Mouse (Mus musculus) CH12.LX (cell line): ENCODE measurements around the gene Apeh. TPM values are rescaled to one million over a fixed set of nuclear protein-coding genes. Genes with fewer than 3 reads are reported as not detected.

Experiments used
- DNase-seq: peaks from one replicate; pipeline ENCODE4 v3.0.0-alpha.2; 2013; ENCODE audit errors: extremely low read depth
- H3K27ac ChIP-seq: 2 replicates; pipeline ENCODE4 v1.5.1; 2012; ENCODE audit warnings: low read depth, mild to moderate bottlenecking, control low read depth, moderate library complexity; ENCODE audit not compliant: insufficient read depth
- H3K27me3 ChIP-seq: replicated peaks from 2 replicates; pipeline ENCODE3; 2012; ENCODE audit warnings: inconsistent platforms
- H3K36me3 ChIP-seq, 2 experiments: replicated peaks in 1 of 2; 2 replicates each; pipeline versions ENCODE3 to v1.6.1; 2012; ENCODE audit warnings: inconsistent platforms in 1 of 2, low read length in 1 of 2, mild to moderate bottlenecking in 1 of 2, mixed read lengths in 1 of 2, moderate library complexity in 1 of 2; ENCODE audit not compliant: control insufficient read depth in 1 of 2, insufficient read depth in 1 of 2
- H3K4me1 ChIP-seq, 2 experiments: 2 replicates each; pipeline ENCODE4 v1.6.1; 2012; ENCODE audit warnings: inconsistent platforms in 1 of 2, moderate library complexity in 1 of 2; ENCODE audit not compliant: insufficient read depth in 2 of 2, control insufficient read depth in 1 of 2
- H3K4me2 ChIP-seq: 2 replicates; pipeline ENCODE4 v1.6.1; 2012; ENCODE audit warnings: low read depth, mild to moderate bottlenecking, control low read depth; ENCODE audit not compliant: poor library complexity, insufficient read depth, severe bottlenecking
- H3K4me3 ChIP-seq, 3 experiments: fragments of 150-350 bp in 1 of 3; sonication (generic) in 1 of 3; replicated peaks in 1 of 3; 2 replicates each; pipeline versions ENCODE3 to v1.5.1; 2011 to 2012; ENCODE audit warnings: low read depth in 2 of 3, low read length in 2 of 3, mild to moderate bottlenecking in 2 of 3, moderate library complexity in 2 of 3, control low read depth in 1 of 3, improper control_type of control experiment in 1 of 3, inconsistent platforms in 1 of 3, mixed read lengths in 1 of 3; ENCODE audit not compliant: poor library complexity in 1 of 3
- H3K79me2 ChIP-seq: replicated peaks from 2 replicates; pipeline ENCODE4 v1.6.1; 2012; ENCODE audit warnings: mild to moderate bottlenecking, moderate library complexity; ENCODE audit not compliant: control insufficient read depth, poor library complexity, insufficient read depth, severe bottlenecking; ENCODE audit errors: extremely low read depth
- H3K9ac ChIP-seq: 2 replicates; pipeline ENCODE4 v1.6.1; 2012; ENCODE audit warnings: low read depth, mild to moderate bottlenecking, control low read depth, moderate library complexity; ENCODE audit not compliant: insufficient read depth
- H3K9me3 ChIP-seq: replicated peaks from 2 replicates; pipeline ENCODE3; 2012; ENCODE audit warnings: low read length, inconsistent platforms, mixed read lengths
- BHLHE40 ChIP-seq: IDR thresholded peaks from 2 replicates; pipeline ENCODE4 v1.6.1; 2011; ENCODE audit warnings: mild to moderate bottlenecking, low read depth, low read length, improper control_type of control experiment
- CHD1 ChIP-seq: IDR thresholded peaks from 2 replicates; pipeline ENCODE4 v1.6.1; 2012; ENCODE audit warnings: low read depth, low read length, improper control_type of control experiment, inconsistent platforms
- CHD2 ChIP-seq: IDR thresholded peaks from 2 replicates; pipeline ENCODE4 v1.6.1; 2011; ENCODE audit warnings: low read length, improper control_type of control experiment
- CTCF ChIP-seq, 2 experiments: IDR thresholded peaks in 1 of 2; conservative IDR thresholded peaks in 1 of 2; 2 replicates each; pipeline ENCODE4 v1.5.1; 2011 to 2012; ENCODE audit warnings: low read depth in 2 of 2, low read length in 2 of 2, improper control_type of control experiment in 1 of 2, inconsistent platforms in 1 of 2, mild to moderate bottlenecking in 1 of 2, moderate library complexity in 1 of 2
- ELF1 ChIP-seq: IDR thresholded peaks from 2 replicates; pipeline ENCODE4 v1.6.1; 2014; ENCODE audit warnings: low read depth, mild to moderate bottlenecking, inconsistent platforms, low read length, improper control_type of control experiment
- GABPA ChIP-seq: IDR thresholded peaks from 2 replicates; pipeline ENCODE4 v1.6.1; 2012; ENCODE audit warnings: low read depth, low read length, improper control_type of control experiment, inconsistent platforms; ENCODE audit not compliant: insufficient replicate concordance
- IRF4 ChIP-seq: IDR thresholded peaks from 2 replicates; pipeline ENCODE4 v1.6.1; 2014; ENCODE audit warnings: low read depth, mild to moderate bottlenecking, inconsistent platforms, low read length, improper control_type of control experiment
- JUN ChIP-seq: IDR thresholded peaks from 2 replicates; pipeline ENCODE4 v1.6.1; 2011; ENCODE audit warnings: low read depth, mild to moderate bottlenecking, low read length, improper control_type of control experiment, moderate library complexity; ENCODE audit not compliant: insufficient read depth
- MAFK ChIP-seq: IDR thresholded peaks from 2 replicates; pipeline ENCODE4 v1.6.1; 2011; ENCODE audit warnings: low read length, improper control_type of control experiment; ENCODE audit not compliant: insufficient replicate concordance
- MAX ChIP-seq: IDR thresholded peaks from 2 replicates; pipeline ENCODE4 v1.6.1; 2011; ENCODE audit warnings: low read length, improper control_type of control experiment
- MEF2A ChIP-seq: IDR thresholded peaks from 2 replicates; pipeline ENCODE4 v1.6.1; 2014; ENCODE audit warnings: low read depth, mild to moderate bottlenecking, inconsistent platforms, low read length, improper control_type of control experiment, borderline replicate concordance
- MXI1 ChIP-seq: IDR thresholded peaks from 2 replicates; pipeline ENCODE4 v1.6.1; 2011; ENCODE audit warnings: mild to moderate bottlenecking, low read depth, low read length, improper control_type of control experiment
- MYC ChIP-seq: IDR thresholded peaks from 2 replicates; pipeline ENCODE4 v1.6.1; 2011; ENCODE audit warnings: low read depth, mild to moderate bottlenecking, improper control_type of control experiment, low read length
- NRF1 ChIP-seq: IDR thresholded peaks from 2 replicates; pipeline ENCODE4 v1.6.1; 2014; ENCODE audit warnings: low read depth, mild to moderate bottlenecking, inconsistent platforms, low read length, improper control_type of control experiment, moderate library complexity
- PAX5 ChIP-seq: IDR thresholded peaks from 2 replicates; pipeline ENCODE4 v1.6.1; 2012; ENCODE audit warnings: low read length, inconsistent platforms, mixed read lengths
- POLR2AphosphoS2 ChIP-seq: IDR thresholded peaks from 2 replicates; pipeline ENCODE4 v1.6.1; 2011; ENCODE audit warnings: low read depth, low read length, improper control_type of control experiment
- RCOR1 ChIP-seq: conservative IDR thresholded peaks from 2 replicates; pipeline ENCODE4 v1.6.1; 2012; ENCODE audit warnings: low read depth, mild to moderate bottlenecking, inconsistent platforms, low read length, improper control_type of control experiment
- SIN3A ChIP-seq: IDR thresholded peaks from 2 replicates; pipeline ENCODE4 v1.6.1; 2012; ENCODE audit warnings: low read length, improper control_type of control experiment, inconsistent platforms
- SMC3 ChIP-seq: IDR thresholded peaks from 2 replicates; pipeline ENCODE4 v1.6.1; 2011; ENCODE audit warnings: low read depth, low read length, improper control_type of control experiment
- TBP ChIP-seq: conservative IDR thresholded peaks from 2 replicates; pipeline ENCODE4 v1.6.1; 2011; ENCODE audit warnings: low read depth, low read length, improper control_type of control experiment
- TCF12 ChIP-seq: IDR thresholded peaks from 2 replicates; pipeline ENCODE4 v1.6.1; 2014; ENCODE audit warnings: low read depth, mild to moderate bottlenecking, inconsistent platforms, low read length, improper control_type of control experiment
- UBTF ChIP-seq: IDR thresholded peaks from 2 replicates; pipeline ENCODE4 v1.6.1; 2012; ENCODE audit warnings: low read depth, mild to moderate bottlenecking, inconsistent platforms, low read length, improper control_type of control experiment, moderate library complexity
- USF2 ChIP-seq: conservative IDR thresholded peaks from 2 replicates; pipeline ENCODE4 v1.6.1; 2011; ENCODE audit warnings: low read depth, low read length, improper control_type of control experiment
- ZC3H11A ChIP-seq: IDR thresholded peaks from 2 replicates; pipeline ENCODE4 v1.6.1; 2012; ENCODE audit warnings: low read depth, mild to moderate bottlenecking, inconsistent platforms, low read length, improper control_type of control experiment
- ZKSCAN1 ChIP-seq: IDR thresholded peaks from 2 replicates; pipeline ENCODE4 v1.6.1; 2012; ENCODE audit warnings: low read depth, inconsistent platforms, low read length, improper control_type of control experiment, borderline replicate concordance
- dilution Hi-C: fragments of 300-500 bp; cut with MboI; formaldehyde crosslinking; loops from 2 replicates; pipeline ENCODE4 v1.14.3; 2020; ENCODE audit warnings: low sequenced_read_pairs; ENCODE audit not compliant: extremely low pct_unique_long_range_greater_than_20kb, extremely low pct_ligation_motif_present
- in situ Hi-C: fragments of 300-500 bp; cut with MboI; formaldehyde crosslinking; loops from 3 replicates; pipeline ENCODE4 v1.14.3; 2019; ENCODE audit warnings: low sequenced_read_pairs, low pct_ligation_motif_present, low pct_unique_long_range_greater_than_20kb, mixed read lengths
- polyA plus RNA-seq: library from polyadenylated mRNA; unstranded; fragments of >175 nt; gene quantifications from 2 replicates; pipeline ENCODE4 v1.2.1, GENCODE M21; 2012; ENCODE audit warnings: low read depth; ENCODE audit not compliant: insufficient read length
- total RNA-seq, 2 experiments: library from RNA; depleted of rRNA; stranded (reverse); fragments of 300-350 nt in 1 of 2; fragments of >200 nt in 1 of 2; gene quantifications; 2 replicates each; pipeline ENCODE4 v1.2.3; 2012 to 2014

Gene Apeh
- total and polyA plus RNA-seq, 3 experiments = 36.2 to 69.5 (median 53.2) TPM

GRCm38 (mm10) chr9:108049016-108049455 lies 45.4 kb downstream of the Apeh start, which contains the start of gene Gmppb (continued):
- TF ChIP-seq MEF2A = peak; percentile 36; the same call in 1 of the 2 replicates
- peak; percentile 66 for TF ChIP-seq CHD2
- no peak for TF ChIP-seq MAFK
- no peak for TF ChIP-seq UBTF
- peak; percentile 48; the same call in 1 of the 2 replicates for TF ChIP-seq NRF1
- TF ChIP-seq CTCF (conservative IDR thresholded peaks at IDR 0.05 in 1 of 2, IDR thresholded peaks at IDR 0.05 in 1 of 2; ENCODE audit: low read depth in 2 of 2, low read length in 2 of 2) = no peak
- TF ChIP-seq ZC3H11A = no peak
- no peak for TF ChIP-seq PAX5
- TF ChIP-seq MYC = peak; percentile 51; the same call in 1 of the 2 replicates

- H3K27ac ChIP-seq = no peak overlapping the region
- no peak for TF ChIP-seq GABPA
- TF ChIP-seq CHD1 = no peak
- no peak for TF ChIP-seq SMC3
- TF ChIP-seq ELF1 = no peak
- TF ChIP-seq NRF1 = no peak
- TF ChIP-seq TBP = no peak
- no peak for TF ChIP-seq SIN3A
- TF ChIP-seq PAX5 = no peak
- TF ChIP-seq ZKSCAN1 = no peak
- TF ChIP-seq POLR2AphosphoS2 = no peak
- no peak for TF ChIP-seq CTCF (conservative IDR thresholded peaks at IDR 0.05 in 1 of 2, IDR thresholded peaks at IDR 0.05 in 1 of 2; ENCODE audit: low read depth in 2 of 2, low read length in 2 of 2)
- no peak for TF ChIP-seq BHLHE40
- TF ChIP-seq JUN = no peak
- TF ChIP-seq RCOR1 = no peak
- TF ChIP-seq IRF4 = no peak
- TF ChIP-seq MAX = no peak
- TF ChIP-seq MXI1 = no peak
- TF ChIP-seq ZC3H11A = no peak
- no peak for TF ChIP-seq TCF12
- no peak for TF ChIP-seq USF2
- H3K4me3 ChIP-seq = peak overlapping the region; percentile 21 to 53 (median 38)
- dilution Hi-C loops = no loop called here
- H3K9me3 ChIP-seq = no peaks in the 10 kb centered on the region
- H3K27me3 ChIP-seq = no peaks in the 10 kb centered on the region
- peaks cover 46 to 71% of the 10 kb centered on the region in 2 experiments for H3K36me3 ChIP-seq
- H3K79me2 ChIP-seq = no peaks in the 10 kb centered on the region
- H3K4me1 ChIP-seq = peaks cover 2 to 37% of the 10 kb centered on the region in 2 experiments; a peak in 2 of 4 replicates
- no peak for DNase-seq
- H3K9ac ChIP-seq = peak overlapping the region; percentile 64
- H3K4me2 ChIP-seq = peak overlapping the region; percentile 73
- in situ Hi-C loops = no loop called here
Observed at GRCm38 (mm10) chr9:108048566-108048955, 45.8 kb downstream of the Apeh start.
